Comparison of ENCODE assay signal across 20 mouse cellular contexts in genomic region chr17:86019793-86020192, GRCm38 (mm10).
"Had no signal": no experiment of that assay in that cellular context is flagged by ENCODE, and none has a peak within 500 bp of the region (broad histone marks: within the 10 kb centered on the region; RNA-seq: fewer than 3 reads in every experiment).

No protein-coding gene starts in this region.

- H3K9ac ChIP-seq: kidney, embryonic 15.5 days; liver, embryonic 13.5 days; lung, embryonic 14.5 days; neural tube, embryonic 12.5 days; neural tube, embryonic 15.5 days had no signal

- H3K27ac ChIP-seq: kidney, embryonic 15.5 days; layer of hippocampus, adult 2 months; liver, embryonic 13.5 days; macrophage; neural tube, embryonic 12.5 days; neural tube, embryonic 15.5 days; stomach, postnatal 0 days had no signal

- H3K4me3 ChIP-seq: kidney, embryonic 15.5 days; layer of hippocampus, adult 2 months; liver, embryonic 13.5 days; neural tube, embryonic 12.5 days; neural tube, embryonic 15.5 days had no signal

- H3K4me2 ChIP-seq: kidney, embryonic 15.5 days; liver, embryonic 13.5 days; lung, embryonic 14.5 days; midbrain, embryonic 11.5 days; neural tube, embryonic 12.5 days; neural tube, embryonic 15.5 days had no signal

- H3K4me1 ChIP-seq: neural tube, embryonic 12.5 days; neural tube, embryonic 15.5 days had no signal

- DNase-seq: kidney, adult 11 months; kidney, adult 8-10 months; kidney, postnatal 10 days; kidney, postnatal 4 days; layer of hippocampus, adult 9-11 months; liver, embryonic 13.5 days; lung, embryonic 14.5 days; lung, postnatal 10 days; midbrain, embryonic 14.5 days; right cerebral cortex, adult 18-20 months; right cerebral cortex, postnatal 14 days; right cerebral cortex, postnatal 4 days; thymus, postnatal 25 days had no signal

- H3K36me3 ChIP-seq: liver, embryonic 13.5 days; neural tube, embryonic 12.5 days; neural tube, embryonic 15.5 days had no signal

- H3K9me3 ChIP-seq: liver, embryonic 13.5 days; neural tube, embryonic 15.5 days had no signal

- H3K27me3 ChIP-seq: kidney, embryonic 15.5 days; liver, embryonic 13.5 days; neural tube, embryonic 12.5 days; neural tube, embryonic 15.5 days had no signal
